Mouse (Mus musculus) C2C12 (cell line): ENCODE data around the gene Ttc26.

Experiments
- CEBPB ChIP-seq: IDR thresholded peaks from one replicate; pipeline ENCODE4 v1.6.1; 2011; ENCODE audit warnings: low read depth, mild to moderate bottlenecking, control low read depth, moderate library complexity
- CTCF ChIP-seq: IDR thresholded peaks from one replicate; pipeline ENCODE4 v1.5.1; 2011; ENCODE audit not compliant: control insufficient read depth, insufficient read depth, insufficient read length
- FOSL1 ChIP-seq: IDR thresholded peaks from one replicate; pipeline ENCODE4 v1.8.0; 2011; ENCODE audit warnings: mild to moderate bottlenecking, low read length; ENCODE audit not compliant: poor library complexity, insufficient read depth, severe bottlenecking
- MAX ChIP-seq: IDR thresholded peaks from one replicate; pipeline ENCODE4 v1.6.1; 2011; ENCODE audit warnings: mild to moderate bottlenecking, control low read depth
- MYOD1 ChIP-seq: IDR thresholded peaks from one replicate; pipeline ENCODE4 v1.6.1; 2011; ENCODE audit warnings: low read depth; ENCODE audit not compliant: control insufficient read depth, insufficient read length
- MYOG ChIP-seq: IDR thresholded peaks from one replicate; pipeline ENCODE4 v1.6.1; 2011; ENCODE audit not compliant: control insufficient read depth, insufficient read length; ENCODE audit errors: extremely low read depth
- USF1 ChIP-seq: IDR thresholded peaks from one replicate; pipeline ENCODE4 v1.6.1; 2011; ENCODE audit warnings: low read depth, mild to moderate bottlenecking, control low read depth, moderate library complexity

- TF ChIP-seq CTCF, result no peak
- no peak for TF ChIP-seq USF1
- TF ChIP-seq CEBPB, result no peak
- TF ChIP-seq MYOG, result no peak
- no peak for TF ChIP-seq MAX
- TF ChIP-seq MYOD1, result no peak
- no peak for TF ChIP-seq FOSL1
These were observed 28.8 kb upstream of the Ttc26 start for GRCm38 (mm10) chr6:38352451-38352850.
